Mouse (Mus musculus) right cerebral cortex, postnatal 25 days (tissue): ENCODE data around the gene Sdr39u1.

Experiments used
- DNase-seq: peaks from one replicate; pipeline ENCODE4 v3.0.0; 2022

Sdr39u1 gene

DNA sequence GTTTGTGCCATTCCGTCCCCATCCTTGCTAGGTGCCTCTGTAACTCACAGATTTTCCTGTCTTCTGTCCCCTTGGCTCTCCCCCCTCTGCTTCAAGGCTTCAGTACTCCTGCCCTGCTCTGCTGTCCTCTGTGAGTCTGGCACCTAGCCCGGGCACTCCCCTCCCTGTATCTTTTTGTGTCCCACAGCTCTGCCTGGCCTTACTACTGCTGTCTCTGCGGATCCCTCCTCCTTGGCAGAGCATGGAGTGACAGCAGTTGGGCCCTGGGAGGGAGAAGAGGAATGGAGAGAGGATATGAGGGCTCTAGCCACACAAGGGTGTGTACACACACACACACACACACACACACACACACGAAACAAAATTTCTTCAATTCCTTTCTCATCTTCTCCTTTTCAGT, 15.9 kb downstream of the Sdr39u1 start, which contains the start of gene Cbln3:
Cbln3 (minus strand) TSS at position 227 of the 400 bp plus-strand sequence.
- no peak for DNase-seq

- DNase-seq: no peak
These were observed 16.4 kb downstream of the Sdr39u1 start for GRCm38 (mm10) chr14:55883663-55884062.

DNA sequence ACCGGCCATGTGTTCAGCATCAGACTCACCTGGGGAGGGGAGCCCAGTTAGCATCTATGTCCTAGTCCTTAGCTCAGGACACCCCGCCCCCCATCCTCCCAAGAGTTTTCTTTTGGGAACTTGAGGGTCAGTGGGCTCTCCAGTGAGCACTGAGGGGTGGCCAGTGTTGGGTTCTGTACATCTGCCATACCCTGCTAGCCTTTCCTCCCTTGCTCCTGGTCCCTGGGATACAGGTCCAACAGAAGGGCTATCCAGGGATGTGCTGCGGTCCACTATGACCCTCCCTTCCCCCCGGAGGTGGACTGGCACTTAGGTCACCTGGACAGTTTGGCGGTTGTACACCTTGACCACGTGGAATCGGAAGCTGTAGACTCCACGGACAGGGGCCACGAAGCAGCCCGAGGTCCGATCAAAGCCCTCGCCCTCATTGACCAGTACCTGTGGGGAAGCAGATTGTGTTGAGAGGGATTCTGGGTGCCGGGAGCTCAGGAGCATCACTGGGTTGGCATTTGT, 16.9 kb downstream of the Sdr39u1 start:
- no peak for DNase-seq

- no peak for DNase-seq
These were observed 17.9 kb downstream of the Sdr39u1 start for GRCm38 (mm10) chr14:55882171-55882641.

DNA sequence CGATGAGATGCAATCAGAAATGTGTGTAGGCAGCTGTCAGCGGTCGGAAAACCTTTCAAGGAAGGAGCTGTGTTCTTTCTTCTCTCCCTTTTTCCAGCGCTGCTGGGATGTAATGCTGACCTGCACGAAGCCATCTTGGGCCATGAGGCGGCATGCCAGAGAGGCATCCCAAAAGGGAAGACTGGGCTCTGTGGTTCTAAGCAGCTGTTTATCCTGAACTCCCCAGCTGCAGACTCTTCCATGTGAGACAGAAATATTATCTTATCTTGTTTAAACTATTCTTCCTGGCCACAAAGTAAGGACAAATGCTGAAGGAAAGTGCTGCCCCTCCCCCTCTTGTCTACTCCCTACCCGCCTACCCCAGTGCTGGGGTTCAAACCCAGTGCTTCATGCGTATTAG, 19.1 kb downstream of the Sdr39u1 start:
- DNase-seq: no peak

DNA sequence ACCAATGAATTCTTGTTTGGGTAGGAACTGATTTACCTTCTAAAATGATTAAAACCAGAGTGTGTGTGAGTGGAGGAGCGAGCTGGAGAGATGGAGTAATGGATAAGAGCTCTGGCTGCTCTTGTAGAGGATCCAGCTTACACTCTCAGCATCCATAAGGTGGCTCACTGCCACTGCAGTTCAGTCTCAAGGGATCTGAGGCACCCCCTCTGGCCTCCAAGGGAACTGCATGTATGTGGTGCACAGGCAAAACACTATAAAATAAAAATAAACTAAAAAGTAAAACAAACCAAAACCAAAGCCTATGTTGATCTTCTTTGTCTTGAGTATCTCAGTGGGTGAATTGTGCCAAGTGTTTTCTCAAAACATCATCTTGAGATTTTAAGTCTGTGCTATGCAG, 20.5 kb downstream of the Sdr39u1 start:
- peak; percentile 69 for DNase-seq

DNA sequence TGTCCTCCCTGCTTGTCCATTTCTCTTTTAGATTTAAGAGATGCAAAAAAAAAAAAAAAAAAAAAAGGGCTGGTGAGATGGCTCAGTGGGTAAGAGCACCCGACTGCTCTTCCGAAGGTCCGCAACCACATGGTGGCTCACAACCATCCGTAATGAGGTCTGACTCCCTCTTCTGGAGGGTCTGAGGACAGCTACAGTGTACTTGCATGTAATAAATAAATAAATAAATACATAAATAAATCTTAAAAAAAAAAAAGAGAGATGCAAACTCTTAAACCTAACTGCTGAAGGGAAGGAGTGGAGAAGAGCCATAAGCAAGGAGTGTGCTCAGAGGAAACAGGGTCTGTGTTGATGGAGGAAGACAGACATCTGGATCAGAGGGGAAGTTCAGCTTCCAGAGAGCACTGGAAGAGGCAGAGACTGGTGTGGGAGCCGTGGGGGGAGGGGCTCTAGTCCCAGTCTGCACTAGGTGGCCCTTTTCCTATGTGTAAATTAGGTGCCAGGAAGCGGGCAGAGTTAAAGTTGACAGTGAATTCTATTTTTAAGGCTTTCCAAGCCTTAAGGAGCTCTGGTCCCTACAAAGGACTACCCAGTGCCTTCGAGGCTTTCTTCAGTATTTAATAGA, 21.7 kb downstream of the Sdr39u1 start:
- DNase-seq: no peak

DNA sequence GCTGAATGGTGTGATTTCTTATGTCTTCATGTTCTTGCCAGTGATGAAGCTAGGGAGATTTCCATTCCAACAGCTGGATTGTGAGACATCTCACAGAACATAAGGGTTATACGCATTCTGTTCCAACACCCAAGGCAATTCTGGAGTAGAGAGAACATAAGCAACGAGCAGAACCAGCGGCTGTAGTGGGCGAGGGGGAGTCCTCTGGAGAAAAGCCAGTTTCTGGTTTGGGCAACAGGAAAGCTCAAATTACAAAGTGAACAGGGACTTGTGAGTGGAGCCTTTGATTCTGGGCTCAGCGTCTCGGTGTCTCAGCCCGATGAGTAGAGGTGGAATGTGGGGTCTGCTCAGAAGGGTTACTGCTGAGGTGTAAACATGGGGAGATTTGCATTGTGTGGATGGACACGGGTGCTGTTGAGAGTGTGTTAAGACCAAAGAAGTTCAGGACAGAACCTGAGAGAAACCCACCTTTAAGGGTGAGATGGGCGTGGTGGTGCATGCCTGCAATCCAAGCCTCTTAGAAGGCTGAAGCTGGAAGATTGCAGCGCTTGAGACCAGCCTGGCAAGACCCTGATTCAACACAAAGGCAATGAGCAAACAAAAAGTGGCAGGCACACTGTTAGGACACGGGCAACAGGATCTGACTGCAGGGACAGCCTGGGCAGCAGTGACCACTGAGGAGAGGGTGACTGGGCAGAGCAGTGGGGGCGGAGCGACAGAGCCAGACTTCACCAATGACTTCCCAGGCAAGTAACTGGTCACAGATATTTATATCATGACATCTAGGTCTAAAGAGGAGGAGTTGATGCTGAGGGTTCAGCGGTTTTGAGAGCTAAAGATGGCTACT, 22.4 kb downstream of the Sdr39u1 start:
- DNase-seq: no peak

DNA sequence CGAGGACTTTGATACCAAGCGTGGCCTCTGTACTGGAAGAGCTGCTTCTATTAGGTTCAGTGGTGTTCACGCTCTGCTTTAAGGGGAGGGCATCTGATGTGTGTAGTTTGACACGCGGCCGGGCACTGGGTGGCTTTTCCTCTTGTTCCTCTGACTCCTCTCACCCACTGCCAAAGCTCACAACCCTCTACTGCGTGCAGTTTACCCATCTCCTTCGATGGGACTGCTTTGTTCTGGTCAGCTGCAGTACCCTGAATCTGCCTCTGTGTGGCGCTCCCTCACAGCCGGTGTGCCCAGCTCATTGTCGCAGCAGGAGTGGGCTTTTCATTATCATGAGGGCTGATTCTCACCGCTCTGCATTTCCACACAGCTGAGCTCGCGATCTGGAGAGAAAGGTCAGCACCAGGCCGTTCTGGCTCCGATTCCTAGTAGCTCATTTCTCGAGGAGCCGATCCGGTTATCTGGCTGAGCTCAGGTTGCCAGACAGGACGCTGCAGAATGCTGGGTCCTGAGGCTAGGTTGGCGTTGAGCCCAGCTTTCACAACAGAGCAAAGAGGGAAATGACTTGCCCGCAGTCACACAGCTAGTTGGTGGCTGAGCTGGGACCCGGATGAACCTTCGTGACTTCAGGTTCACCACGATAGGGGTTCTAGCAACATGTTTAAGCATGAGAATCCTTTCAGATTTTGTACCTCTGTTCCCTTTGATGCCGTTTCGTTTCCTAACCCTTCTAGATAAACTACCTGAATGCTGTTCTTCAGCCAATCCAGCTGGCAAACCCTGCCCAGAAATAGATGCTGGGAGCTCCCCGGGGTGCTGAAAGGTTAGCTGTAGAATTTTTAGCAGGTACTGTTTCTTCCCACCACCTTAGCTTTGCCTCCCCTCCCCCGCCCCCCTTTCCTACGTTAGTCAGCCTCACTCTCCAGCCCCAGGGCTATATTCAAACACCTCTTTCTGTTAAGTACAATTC, 26.1 kb downstream of the Sdr39u1 start:
- DNase-seq: peak; percentile 77

- no peak for DNase-seq
These were observed 26.8 kb downstream of the Sdr39u1 start for GRCm38 (mm10) chr14:55873242-55873713.

GRCm38 (mm10) chr14:55872551-55872950, 27.5 kb downstream of the Sdr39u1 start:
- DNase-seq: no peak

DNA sequence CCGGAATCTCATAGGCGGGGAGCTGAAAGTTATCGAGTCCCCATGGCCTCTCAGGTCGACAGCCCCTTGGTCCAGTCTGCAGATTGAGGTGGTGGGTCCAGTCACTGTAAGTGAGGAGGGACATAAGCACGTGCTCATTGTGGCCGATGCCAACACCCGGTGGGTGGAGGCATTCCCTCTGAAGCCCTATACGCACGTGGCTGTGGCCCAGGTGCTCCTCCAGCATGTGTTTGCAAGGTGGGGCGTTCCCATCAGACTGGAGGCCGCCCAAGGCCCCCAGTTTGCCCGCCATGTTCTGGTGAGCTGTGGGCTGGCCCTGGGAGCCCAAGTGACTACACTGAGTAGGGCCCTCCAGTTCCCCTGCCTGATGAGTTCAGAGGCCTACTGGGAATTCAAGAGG, 28.1 kb downstream of the Sdr39u1 start:
- no peak for DNase-seq

DNA sequence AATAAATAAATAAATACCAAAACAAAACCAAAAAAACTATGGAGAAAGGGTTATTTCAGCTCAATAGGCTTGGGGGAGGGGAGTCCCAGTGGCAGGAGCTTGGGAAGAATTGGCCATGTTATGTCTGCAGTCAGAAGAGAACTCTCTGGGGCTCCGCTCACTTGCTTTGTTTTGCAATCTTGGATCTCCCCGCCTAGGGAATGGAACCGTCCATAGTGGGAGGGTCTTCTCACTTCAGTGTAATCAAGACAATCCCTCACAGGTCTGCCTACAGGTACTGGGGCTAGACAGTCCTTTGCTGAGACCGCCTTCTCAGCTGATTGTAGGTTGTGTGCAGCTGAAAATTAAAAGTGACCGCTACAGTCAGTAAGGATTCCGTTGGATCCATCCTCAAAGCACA, 30.6 kb downstream of the Sdr39u1 start:
- DNase-seq: no peak

GRCm38 (mm10) chr14:55868230-55869026, 31.7 kb downstream of the Sdr39u1 start:
- no peak for DNase-seq

GRCm38 (mm10) chr14:55866962-55867361, 33.1 kb downstream of the Sdr39u1 start:
- DNase-seq: peak; percentile 61

GRCm38 (mm10) chr14:55863773-55864172, 36.3 kb downstream of the Sdr39u1 start:
- peak; percentile 45 for DNase-seq

DNA sequence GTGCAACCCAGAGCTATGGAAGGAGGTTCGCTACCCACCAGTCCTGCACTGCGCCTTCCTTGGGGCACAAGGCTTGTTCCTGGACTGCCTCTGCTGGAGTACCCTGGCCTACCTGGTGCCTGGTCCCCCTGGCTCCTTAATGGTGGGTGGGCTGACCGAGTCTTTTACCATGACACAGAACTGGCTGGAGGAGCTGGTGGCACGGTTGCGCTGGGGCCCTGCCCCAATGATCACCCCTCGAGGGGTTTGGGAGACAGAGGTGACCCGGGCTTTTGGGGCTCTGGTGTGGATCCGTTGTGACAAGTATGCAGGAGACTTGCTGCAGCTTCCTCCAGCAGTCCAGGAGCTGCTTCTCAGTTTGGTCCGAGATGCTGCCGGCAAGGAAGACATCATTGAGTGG, 37.1 kb downstream of the Sdr39u1 start:
- DNase-seq: no peak

DNA sequence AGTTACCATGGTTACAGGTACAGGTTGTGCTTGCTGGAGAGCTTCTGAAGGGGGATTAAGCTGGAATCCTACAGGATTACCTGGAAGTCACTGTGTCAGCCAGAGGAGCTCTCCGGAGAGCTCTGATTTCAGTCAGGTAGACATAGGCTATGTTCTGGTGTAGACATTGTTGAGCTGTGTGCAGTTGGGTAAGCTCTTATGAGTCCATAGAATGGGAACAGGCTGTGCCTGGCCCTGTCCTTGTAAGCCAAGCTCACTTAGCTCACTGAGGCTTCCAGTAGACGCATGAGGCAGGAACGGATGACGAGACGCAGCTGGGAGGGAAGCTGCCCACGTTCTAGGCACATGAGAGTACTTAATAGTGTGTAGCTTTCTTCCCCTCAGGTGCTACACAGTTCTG, 37.9 kb downstream of the Sdr39u1 start:
- no peak for DNase-seq

DNA sequence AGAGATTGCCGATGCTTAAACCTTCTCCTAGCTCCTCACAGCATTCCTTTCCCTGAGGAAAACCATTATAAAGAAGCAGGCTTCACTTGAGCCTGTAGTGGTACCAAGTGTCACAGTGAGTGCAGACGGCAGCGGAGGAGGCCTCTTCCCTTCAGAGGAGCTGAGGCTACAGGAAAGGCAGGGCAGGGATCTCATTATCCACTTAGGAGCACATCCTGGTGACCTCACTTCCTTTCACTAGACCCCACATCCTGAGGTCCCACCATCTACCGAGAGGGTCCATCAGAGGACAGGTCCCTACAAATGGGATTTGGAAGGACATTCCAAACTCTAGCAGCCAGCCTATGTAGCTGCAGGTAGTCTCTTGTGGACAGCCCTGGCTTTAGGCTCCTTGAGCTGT, 42.5 kb downstream of the Sdr39u1 start:
- DNase-seq: no peak

- DNase-seq: no peak
These were observed 45.0 kb downstream of the Sdr39u1 start for GRCm38 (mm10) chr14:55855101-55855561.

DNA sequence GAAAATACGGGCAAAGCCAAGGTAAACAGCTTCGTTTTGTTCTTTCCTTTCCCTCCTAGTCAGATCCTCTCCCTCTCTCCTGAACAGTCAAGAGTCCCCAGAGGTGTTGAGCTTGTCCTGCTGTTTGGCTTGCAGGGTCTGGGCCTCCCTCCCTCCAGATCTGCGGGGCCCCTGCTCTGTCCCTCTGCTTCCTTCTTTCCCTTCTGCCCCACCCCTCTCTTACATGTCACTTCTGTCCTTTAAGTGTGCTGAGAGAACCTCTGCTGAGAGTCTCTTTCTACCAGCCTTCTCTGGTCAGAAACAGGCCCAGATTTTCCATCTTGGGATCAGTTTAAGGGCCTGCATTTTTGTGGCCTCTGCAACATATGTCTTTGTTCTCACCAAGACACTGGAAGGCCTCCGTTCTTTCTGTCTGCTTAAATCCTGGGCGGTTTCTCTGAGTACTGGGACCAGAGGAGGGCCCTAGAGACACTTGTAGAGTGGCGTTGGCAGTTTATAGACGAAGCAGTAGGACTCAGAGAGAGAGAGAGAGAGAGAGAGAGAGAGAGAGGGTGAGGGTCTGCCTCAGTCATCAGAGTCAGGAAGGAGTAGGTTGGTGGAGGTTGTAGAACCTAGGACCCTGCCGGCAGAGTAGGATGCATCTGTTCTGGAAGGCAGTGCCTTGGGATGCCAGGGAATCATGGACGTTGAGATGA, 45.5 kb downstream of the Sdr39u1 start:
- DNase-seq: no peak
